Mouse (Mus musculus): ENCODE data around the gene Mettl15. TPM values are rescaled to one million over a fixed set of nuclear protein-coding genes. Genes with fewer than 3 reads are reported as not detected.

The Mettl15 gene
- 1.4 and 3.1 TPM in 2 replicates for total RNA-seq (2023)

GRCm38 (mm10) chr2:109280600-109281340 lies at the start of gene Mettl15, which contains the start of gene Kif18a:
Mettl15 (minus strand) TSS chr2:109280748.
Kif18a (plus strand) TSS chr2:109280738.

Other genes starting within 250 kb of the Mettl15 start
- gene Kif18a, start within 50 bp of the Mettl15 start, total RNA-seq (2023), result 14.7 and 19.7 TPM in 2 replicates